Mouse (Mus musculus) forebrain, embryonic 13.5 days (tissue): ENCODE measurements around the gene C5ar1. TPM values are rescaled to one million over a fixed set of nuclear protein-coding genes. Genes with fewer than 3 reads are reported as not detected.
A peak's percentile ranks its signal among the peaks of the same experiment; 100 is the strongest.

Source experiments
- ATAC-seq: fragments of 200-750 bp; cut with Nextera tagmentation; 2 replicates; pipeline ENCODE4 v1.8.0; 2017
- H3K27ac ChIP-seq: fragments of 300-500 bp; sonication (generic); 2 replicates; pipeline ENCODE4 v1.5.1; 2015; ENCODE audit warnings: inconsistent platforms, mild to moderate bottlenecking, moderate library complexity
- H3K27me3 ChIP-seq: fragments of 300-500 bp; sonication (generic); 2 replicates; pipeline ENCODE4 v1.6.1; 2015; ENCODE audit warnings: mild to moderate bottlenecking, inconsistent platforms
- H3K36me3 ChIP-seq: fragments of 300-500 bp; sonication (generic); 2 replicates; pipeline ENCODE4 v1.6.1; 2015; ENCODE audit warnings: mild to moderate bottlenecking, inconsistent platforms; ENCODE audit not compliant: poor library complexity, severe bottlenecking
- H3K4me1 ChIP-seq: fragments of 300-500 bp; sonication (generic); 2 replicates; pipeline ENCODE4 v1.6.1; 2015; ENCODE audit warnings: inconsistent platforms
- H3K4me2 ChIP-seq: fragments of 300-500 bp; sonication (generic); 2 replicates; pipeline ENCODE4 v1.6.1; 2015; ENCODE audit warnings: inconsistent platforms, mild to moderate bottlenecking, moderate library complexity
- H3K4me3 ChIP-seq: fragments of 300-500 bp; sonication (generic); 2 replicates; pipeline ENCODE4 v1.5.1; 2015; ENCODE audit warnings: mild to moderate bottlenecking, inconsistent platforms
- H3K9ac ChIP-seq: fragments of 300-500 bp; sonication (generic); 2 replicates; pipeline ENCODE4 v1.6.1; 2015; ENCODE audit warnings: mild to moderate bottlenecking, inconsistent platforms
- H3K9me3 ChIP-seq: fragments of 300-500 bp; sonication (generic); replicated peaks from 2 replicates; pipeline ENCODE4 v1.6.1; 2016; ENCODE audit warnings: inconsistent platforms
- WGBS: fragments of 180-500 bp; shearing (Covaris S2); methylation state at CpG from one replicate; pipeline ENCODE4 v1.1.7; 2015; 5-methylcytosine and 5-hydroxymethylcytosine counted together
- polyA plus RNA-seq: library from polyadenylated mRNA; unstranded; fragments of >200 nt; fragmentation: Nextera tagmentation; extraction: Ambion mirVana; gene quantifications from 2 replicates; pipeline ENCODE4 v1.2.1, GENCODE M21; 2015

C5ar1 gene
- polyA plus RNA-seq, 1 experiment from 2014 or later = 0.57 TPM

DNA sequence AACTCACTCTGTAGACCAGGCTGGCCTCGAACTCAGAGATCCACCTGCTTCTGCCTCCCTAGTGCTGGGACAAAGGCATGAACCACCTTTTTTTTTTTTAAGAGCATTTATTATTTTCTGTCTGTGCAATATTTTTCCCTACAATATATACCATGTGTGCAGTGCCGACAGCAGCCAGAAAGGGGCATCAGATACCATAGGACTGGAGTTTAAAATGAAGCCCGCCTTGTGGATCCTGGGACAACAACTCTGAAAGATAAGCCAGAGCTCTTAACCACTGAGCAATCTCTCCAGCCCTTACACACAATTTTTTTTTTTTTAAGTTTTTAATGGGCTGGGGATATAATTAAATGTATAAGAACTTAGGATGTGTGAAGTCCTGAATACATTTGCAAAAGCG, 35.0 kb upstream of the C5ar1 start:
- ATAC-seq = no peak
- 25% methylated on average over 4 of the region's 4 CpGs for WGBS

DNA sequence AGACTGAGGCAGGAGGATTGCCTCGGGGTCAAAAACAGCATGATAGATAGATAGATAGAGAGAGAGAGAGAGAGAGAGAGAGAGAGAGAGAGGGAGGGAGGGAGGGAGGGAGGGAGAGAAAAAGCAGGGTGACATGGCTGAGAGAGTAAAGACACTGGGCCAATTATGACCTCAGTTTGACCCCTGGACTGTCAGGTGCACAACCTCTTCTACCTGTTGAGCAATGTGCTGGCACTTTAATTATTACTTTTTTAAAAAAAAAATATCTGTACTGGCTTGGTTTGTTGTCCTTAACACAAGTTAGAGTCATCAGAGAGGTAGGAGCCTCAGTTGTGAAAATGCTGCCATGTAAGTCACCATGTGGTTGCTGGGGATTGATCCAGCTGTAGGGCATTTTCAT, 28.5 kb upstream of the C5ar1 start:
- 83% methylated on average over 1 of the region's 1 CpGs for WGBS

More for the DNA sequence above, 35.0 kb upstream of the C5ar1 start:
- no peaks in the 10 kb centered on the region for H3K27me3 ChIP-seq
- H3K4me3 ChIP-seq = no peak overlapping the region
- no peaks in the 10 kb centered on the region for H3K9me3 ChIP-seq
- H3K4me2 ChIP-seq = peak overlapping the region; percentile 96
- H3K36me3 ChIP-seq = no peaks in the 10 kb centered on the region
- peaks cover 33% of the 10 kb centered on the region for H3K4me1 ChIP-seq
- no peak overlapping the region for H3K27ac ChIP-seq
- H3K9ac ChIP-seq = no peak overlapping the region

DNA sequence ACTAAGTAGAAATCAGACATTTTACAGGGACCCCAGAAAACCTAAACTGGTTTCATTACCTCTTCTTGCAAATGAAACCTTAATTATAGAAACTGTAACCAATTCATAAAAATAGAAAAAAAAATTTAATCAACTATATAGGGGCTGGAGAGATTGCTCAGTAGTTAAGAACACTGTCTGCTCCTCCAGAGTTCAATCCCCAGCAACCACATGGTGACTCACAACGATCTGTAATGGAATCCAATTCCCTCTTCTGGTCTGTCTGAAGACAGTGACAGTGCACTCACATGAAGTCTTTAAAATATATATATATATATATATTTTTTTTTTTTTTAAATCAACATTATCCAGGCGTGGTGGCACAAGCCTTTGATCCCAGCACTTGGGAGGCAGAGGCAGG, 27.7 kb upstream of the C5ar1 start:
- Histone ChIP-seq H3K4me3 (peak overlapping the region; percentile 64), H3K36me3 (peaks cover 22% of the 10 kb centered on the region), H3K9ac (peak overlapping the region; percentile 72), H3K27me3 (no peaks in the 10 kb centered on the region), H3K9me3 (no peaks in the 10 kb centered on the region), H3K27ac (peak overlapping the region; percentile 92), H3K4me1 (peaks cover 12% of the 10 kb centered on the region), H3K4me2 (peak overlapping the region; percentile 54)
- 92% methylated on average over 2 of the region's 2 CpGs for WGBS
- no peak for ATAC-seq

More for the DNA sequence above, 28.5 kb upstream of the C5ar1 start:
- no peaks in the 10 kb centered on the region for H3K9me3 ChIP-seq
- no peak overlapping the region for H3K9ac ChIP-seq
- no peaks in the 10 kb centered on the region for H3K27me3 ChIP-seq
- no peak overlapping the region for H3K4me3 ChIP-seq
- no peak for ATAC-seq
- H3K4me2 ChIP-seq = no peak overlapping the region
- H3K27ac ChIP-seq = no peak overlapping the region
- peaks cover 14% of the 10 kb centered on the region for H3K36me3 ChIP-seq
- peaks cover 12% of the 10 kb centered on the region for H3K4me1 ChIP-seq

- Histone ChIP-seq H3K4me1 (peaks cover 12% of the 10 kb centered on the region), H3K4me3 (peak within 1 kb of the TSS; percentile 64), H3K27ac (peak within 1 kb of the TSS; percentile 92), H3K36me3 (peaks cover 29% of the 10 kb centered on the region), H3K9ac (peak within 1 kb of the TSS; percentile 72), H3K27me3 (no peaks in the 10 kb centered on the region), H3K4me2 (peak within 1 kb of the TSS; percentile 54), H3K9me3 (no peaks in the 10 kb centered on the region)
- under 1% methylated on average over 61 of the region's 70 CpGs for WGBS
- peak; percentile 95 for ATAC-seq
Observed at GRCm38 (mm10) chr7:16286026-16286961, 27.0 kb upstream of the C5ar1 start, which contains the start of gene Ccdc9. TSS of gene Ccdc9 (minus strand) at chr7:16286795.

- 3% methylated on average over 14 of the region's 14 CpGs for WGBS
- H3K27ac ChIP-seq = 0 out of 2 replicates have a peak overlapping the region, but pooled peaks have one; percentile 92
Observed at GRCm38 (mm10) chr7:16285450-16286025, 26.2 kb upstream of the C5ar1 start.

GRCm38 (mm10) chr7:16284904-16285303, 25.6 kb upstream of the C5ar1 start:
- H3K27me3 ChIP-seq = no peaks in the 10 kb centered on the region
- 76% methylated on average over 9 of the region's 9 CpGs for WGBS
- no peak overlapping the region for H3K27ac ChIP-seq
- peaks cover 12% of the 10 kb centered on the region for H3K4me1 ChIP-seq
- peaks cover 43% of the 10 kb centered on the region for H3K36me3 ChIP-seq
- no peaks in the 10 kb centered on the region for H3K9me3 ChIP-seq
- H3K9ac ChIP-seq = no peak overlapping the region
- peak overlapping the region; percentile 54; the same call in 1 of the 2 replicates for H3K4me2 ChIP-seq
- H3K4me3 ChIP-seq = peak overlapping the region; percentile 64
- no peak for ATAC-seq

More at GRCm38 (mm10) chr7:16285450-16286025, 26.2 kb upstream of the C5ar1 start:
- no peak overlapping the region for H3K9ac ChIP-seq
- H3K27me3 ChIP-seq = no peaks in the 10 kb centered on the region
- peaks cover 37% of the 10 kb centered on the region for H3K36me3 ChIP-seq
- ATAC-seq = peak; percentile 56
- peaks cover 12% of the 10 kb centered on the region for H3K4me1 ChIP-seq
- H3K9me3 ChIP-seq = no peaks in the 10 kb centered on the region
- H3K4me3 ChIP-seq = peak overlapping the region; percentile 64
- H3K4me2 ChIP-seq = peak overlapping the region; percentile 54

GRCm38 (mm10) chr7:16284001-16284400, 24.7 kb upstream of the C5ar1 start:
- no peak for ATAC-seq
- H3K9ac ChIP-seq = no peak overlapping the region
- H3K27me3 ChIP-seq = no peaks in the 10 kb centered on the region
- H3K4me2 ChIP-seq = no peak overlapping the region
- no peak overlapping the region for H3K27ac ChIP-seq
- H3K4me1 ChIP-seq = peaks cover 12% of the 10 kb centered on the region
- peaks cover 51% of the 10 kb centered on the region for H3K36me3 ChIP-seq
- H3K4me3 ChIP-seq = no peak overlapping the region
- no peaks in the 10 kb centered on the region for H3K9me3 ChIP-seq
- 96% methylated on average over 8 of the region's 8 CpGs for WGBS

DNA sequence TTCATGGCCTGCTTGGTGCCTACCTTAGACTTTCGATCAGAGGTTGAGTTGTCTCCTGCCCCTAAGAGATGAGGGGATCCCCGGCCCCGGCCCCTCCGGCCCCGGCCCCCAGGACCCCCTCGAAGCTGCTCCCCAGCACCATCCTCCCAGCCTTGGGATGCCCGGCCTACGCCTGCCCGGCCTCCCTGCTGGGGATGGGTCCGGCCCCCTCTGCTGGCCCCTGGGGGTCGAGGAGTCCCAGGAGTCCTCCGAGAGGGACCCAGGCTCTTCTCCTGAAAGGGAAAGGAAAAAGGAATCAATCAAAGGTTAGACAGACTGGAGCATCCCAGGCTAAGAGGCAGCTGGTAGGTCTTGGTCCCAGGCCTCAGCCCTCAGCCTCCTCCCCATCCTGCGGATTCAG, 23.0 kb upstream of the C5ar1 start:
- Histone ChIP-seq H3K9me3 (no peaks in the 10 kb centered on the region), H3K27me3 (no peaks in the 10 kb centered on the region), H3K4me1 (peaks cover 12% of the 10 kb centered on the region), H3K36me3 (peaks cover 67% of the 10 kb centered on the region), H3K4me3 (no peak overlapping the region), H3K9ac (no peak overlapping the region), H3K27ac (no peak overlapping the region), H3K4me2 (no peak overlapping the region)
- WGBS = 86% methylated on average over 13 of the region's 13 CpGs
- no peak for ATAC-seq

DNA sequence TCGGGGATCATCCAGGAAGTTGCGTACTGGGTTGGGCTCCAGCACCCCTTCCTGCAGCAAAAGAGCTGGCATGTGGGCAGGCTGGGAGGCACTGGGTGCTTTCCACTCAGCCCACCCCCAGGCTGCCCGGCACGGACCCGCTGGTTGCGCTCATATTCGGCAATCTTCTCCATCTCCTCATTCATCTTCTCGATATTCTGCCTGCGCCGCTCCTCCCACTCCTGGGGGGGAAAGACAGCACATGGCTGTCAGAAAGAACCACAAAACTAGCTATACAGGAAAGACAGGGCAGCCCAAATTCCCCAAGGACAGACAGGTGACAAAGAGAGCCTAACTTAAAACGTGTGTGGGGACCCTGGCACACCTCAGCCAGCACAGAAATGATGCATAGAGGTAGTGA, 21.4 kb upstream of the C5ar1 start:
- H3K4me2 ChIP-seq = no peak overlapping the region
- H3K9me3 ChIP-seq = no peaks in the 10 kb centered on the region
- peaks cover 83% of the 10 kb centered on the region for H3K36me3 ChIP-seq
- WGBS = 92% methylated on average over 11 of the region's 11 CpGs
- H3K4me1 ChIP-seq = peaks cover 10% of the 10 kb centered on the region
- ATAC-seq = no peak
- no peak overlapping the region for H3K9ac ChIP-seq
- H3K27me3 ChIP-seq = no peaks in the 10 kb centered on the region
- no peak overlapping the region for H3K4me3 ChIP-seq
- no peak overlapping the region for H3K27ac ChIP-seq

GRCm38 (mm10) chr7:16274922-16275890, 15.9 kb upstream of the C5ar1 start:
- ATAC-seq = no peak
- H3K4me1 ChIP-seq = peaks cover 23% of the 10 kb centered on the region
- no peak overlapping the region for H3K27ac ChIP-seq
- 89% methylated on average over 10 of the region's 10 CpGs for WGBS
- H3K9me3 ChIP-seq = no peaks in the 10 kb centered on the region
- H3K27me3 ChIP-seq = no peaks in the 10 kb centered on the region
- no peak overlapping the region for H3K4me3 ChIP-seq
- peaks cover 53% of the 10 kb centered on the region for H3K36me3 ChIP-seq
- peak overlapping the region; percentile 34; the same call in 1 of the 2 replicates for H3K9ac ChIP-seq
- H3K4me2 ChIP-seq = no peak overlapping the region

- Histone ChIP-seq H3K36me3 (peaks cover 40% of the 10 kb centered on the region), H3K9ac (peak overlapping the region; percentile 63), H3K27ac (peak overlapping the region; percentile 93), H3K4me1 (peaks cover 23% of the 10 kb centered on the region), H3K4me2 (peak overlapping the region; percentile 91), H3K27me3 (peaks cover 2% of the 10 kb centered on the region; the same call in 1 of the 2 replicates), H3K9me3 (no peaks in the 10 kb centered on the region), H3K4me3 (peak overlapping the region; percentile 81)
- WGBS = under 1% methylated on average over 18 of the region's 18 CpGs
- ATAC-seq = peak; percentile 78
Observed at GRCm38 (mm10) chr7:16273766-16274140, 14.4 kb upstream of the C5ar1 start.
